Comparison of ENCODE assay signal across 9 mouse cellular contexts in the genomic region with DNA sequence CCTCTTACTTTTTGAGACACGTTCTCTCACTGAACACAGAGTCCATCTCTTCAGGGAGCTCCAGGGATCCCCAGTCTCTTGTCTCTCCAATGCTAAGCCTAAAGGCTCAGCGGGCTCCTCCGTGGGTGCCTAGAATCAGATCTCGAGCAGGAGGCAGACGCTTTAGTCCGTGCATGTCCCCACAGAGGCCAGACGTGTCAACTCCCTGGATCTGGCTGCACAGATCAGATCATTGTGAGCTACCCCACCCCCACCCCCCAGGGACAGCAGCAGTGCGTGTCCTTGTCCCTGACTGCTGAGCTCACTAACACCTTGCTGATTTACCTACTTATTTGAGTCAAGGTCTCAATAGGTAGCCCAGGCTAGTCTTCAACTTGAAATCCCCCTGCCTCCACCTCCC. TPM values are rescaled to one million over a fixed set of nuclear protein-coding genes. Genes with fewer than 3 reads are reported as not detected.
DNase-seq lines count a peak whose midpoint lies in the region; ATAC-seq and TF ChIP-seq lines count a peak whose summit lies in the region.
"Had no signal": no experiment of that assay in that cellular context is flagged by ENCODE, and none has a peak within 500 bp of the region (broad histone marks: within the 10 kb centered on the region; RNA-seq: fewer than 3 reads in every experiment).

No protein-coding gene starts in this region.

- H3K9ac ChIP-seq in lung, embryonic 14.5 days = no peak overlapping the region

- no peak; the same call in 1 of the 2 replicates for ATAC-seq in lung, embryonic 14.5 days (ENCODE audit: insufficient read depth)
- ATAC-seq in erythroid progenitor cell, adult 5-6 weeks (replicated peaks; ENCODE audit: low FRiP score, poor library complexity, severe bottlenecking) = 0 out of 2 replicates have a peak, but pooled peaks have one; percentile 8

- DNase-seq in gastrocnemius, adult 2 months = no peak
- no peak for DNase-seq in gastrocnemius, postnatal 4 days (ENCODE audit: low spot score in 2 of 2)
- no peak for DNase-seq in lung, embryonic 14.5 days
- no peak for DNase-seq in lung, postnatal 14 days
- DNase-seq in gastrocnemius, postnatal 10 days = no peak
- DNase-seq in cerebellum, adult 11 months = no peak

- intact Hi-C loops in gastrocnemius, adult 2 months (cut with DNase I) = loop anchor here (2.0 kb wide), 1 partner anchor 15 kb away; no protein-coding TSS in a partner anchor

- H3K4me2 ChIP-seq in lung, embryonic 14.5 days = peak overlapping the region; percentile 52

- H3K36me3 ChIP-seq in lung, embryonic 14.5 days (ENCODE audit: insufficient read depth) = no peaks in the 10 kb centered on the region
- no peaks in the 10 kb centered on the region for H3K36me3 ChIP-seq in macrophage (ENCODE audit: inconsistent target)

- no peaks in the 10 kb centered on the region for H3K79me2 ChIP-seq in macrophage (ENCODE audit: inconsistent target)

- H3K4me3 ChIP-seq in gastrocnemius, adult 2 months = peak overlapping the region; percentile 51; the same call in 1 of the 2 replicates
- peak overlapping the region; percentile 15; the same call in 1 of the 2 replicates for H3K4me3 ChIP-seq in lung, embryonic 14.5 days (ENCODE audit: low read depth, low read length)
- H3K4me3 ChIP-seq in macrophage (ENCODE audit: inconsistent target) = no peak overlapping the region

- H3K4me1 ChIP-seq in lung, embryonic 14.5 days (ENCODE audit: insufficient read depth) = peaks cover 7% of the 10 kb centered on the region

- 32% methylated on average over 8 of the region's 8 CpGs for WGBS in lung, embryonic 14.5 days
- 71% methylated on average over 8 of the region's 8 CpGs for WGBS in macrophage (ENCODE audit: missing documents)

- TF ChIP-seq CTCF in gastrocnemius, adult 2 months (IDR thresholded peaks at IDR 0.05) = no peak
- TF ChIP-seq CTCF in lung, embryonic 14.5 days (IDR thresholded peaks at IDR 0.05; ENCODE audit: low read depth) = no peak

- H3K9me3 ChIP-seq in lung, embryonic 14.5 days (ENCODE audit: low read depth, low read length) = no peaks in the 10 kb centered on the region

- peak overlapping the region; percentile 70 for H3K27ac ChIP-seq in gastrocnemius, adult 2 months
- peak overlapping the region; percentile 82 for H3K27ac ChIP-seq in lung, embryonic 14.5 days (ENCODE audit: low read depth)
- H3K27ac ChIP-seq in macrophage = peak overlapping the region; percentile 86

- no peaks in the 10 kb centered on the region for H3K27me3 ChIP-seq in lung, embryonic 14.5 days (ENCODE audit: insufficient read depth, low read length)

RNA-seq across cellular contexts. Expression of a gene that starts 16.7 kb away (rescaled TPM):
- total RNA-seq in gastrocnemius, adult 2 months (2021) = 1 to 10 TPM; 5.9 to 8.8 TPM
- total RNA-seq in gastrocnemius, postnatal 4 days (2021) = 10 to 100 TPM; 43.3 to 44.1 TPM
- 54.9 and 62.8 TPM in 2 replicates for polyA plus RNA-seq in lung, embryonic 14.5 days (2014; fragmentation: Nextera tagmentation; extraction: Ambion mirVana)
- 22.6 and 25.6 TPM in 2 replicates for total RNA-seq in erythroid progenitor cell, adult 5-6 weeks (2015; ENCODE audit: low replicate concordance)
- total RNA-seq in erythroid progenitor cell, adult 5-6 weeks (2017; ENCODE audit: low replicate concordance) = 22.3 and 26.0 TPM in 2 replicates
- 10 to 100 TPM in 25 of 26 experiments, 1 to 10 TPM in 1; 9.0 to 90.2 (median 42.2) TPM for total RNA-seq in macrophage (2018; cell fraction: chromatin; rRNA removed)
- total RNA-seq in macrophage (2018; cell fraction: cytosol; rRNA removed) = 10 to 100 TPM; 37.0 to 99.7 (median 56.5) TPM
- 100 to 1,000 TPM in 1 of 26 experiments, 10 to 100 TPM in 25; 18.0 to 116 (median 59.2) TPM for total RNA-seq in macrophage (2018; cell fraction: nucleus; rRNA removed)
- polyA plus RNA-seq in macrophage (2018) = 30.1 to 67.9 TPM (median 53.6 TPM) in 3 replicates
- 10 to 100 TPM; 23.4 to 30.2 TPM for total RNA-seq in gastrocnemius, postnatal 10 days (2021)

RNA-seq across cellular contexts. Expression of a gene that starts 17.8 kb away (rescaled TPM):
- 10 to 100 TPM; 50.9 to 66.3 TPM for total RNA-seq in gastrocnemius, adult 2 months (2021)
- 10 to 100 TPM; 53.6 to 54.6 TPM for total RNA-seq in gastrocnemius, postnatal 4 days (2021)
- 13.5 and 16.1 TPM in 2 replicates for polyA plus RNA-seq in lung, embryonic 14.5 days (2014; fragmentation: Nextera tagmentation; extraction: Ambion mirVana)
- not detected in 2 replicates for total RNA-seq in erythroid progenitor cell, adult 5-6 weeks (2015; ENCODE audit: low replicate concordance)
- total RNA-seq in erythroid progenitor cell, adult 5-6 weeks (2017; ENCODE audit: low replicate concordance) = 0.64 and 1.4 TPM in 2 replicates
- 100 to 1,000 TPM in 3 of 26 experiments, 10 to 100 TPM in 21, 1 to 10 TPM in 2; 6.0 to 133 (median 72.2) TPM for total RNA-seq in macrophage (2018; cell fraction: chromatin; rRNA removed)
- total RNA-seq in macrophage (2018; cell fraction: cytosol; rRNA removed) = 10 to 100 TPM in 25 of 26 experiments, 1 to 10 TPM in 1; 4.3 to 41.6 (median 21.9) TPM
- total RNA-seq in macrophage (2018; cell fraction: nucleus; rRNA removed) = 10 to 100 TPM; 10.1 to 87.5 (median 42.4) TPM
- 11.9 to 27.5 TPM (median 26.0 TPM) in 3 replicates for polyA plus RNA-seq in macrophage (2018)
- total RNA-seq in gastrocnemius, postnatal 10 days (2021) = 10 to 100 TPM; 50.3 to 53.7 TPM

RNA-seq across cellular contexts. Expression of a gene that starts 58.8 kb away (rescaled TPM):
- not detected for total RNA-seq in gastrocnemius, adult 2 months (2021)
- under 1 TPM in 1 of 2 experiments, not detected in 1; 0.10 TPM for total RNA-seq in gastrocnemius, postnatal 4 days (2021)
- polyA plus RNA-seq in lung, embryonic 14.5 days (2014; fragmentation: Nextera tagmentation; extraction: Ambion mirVana) = not detected in 2 replicates
- total RNA-seq in erythroid progenitor cell, adult 5-6 weeks (2015; ENCODE audit: low replicate concordance) = not detected in 2 replicates
- total RNA-seq in erythroid progenitor cell, adult 5-6 weeks (2017; ENCODE audit: low replicate concordance) = not detected in 2 replicates
- total RNA-seq in macrophage (2018; cell fraction: chromatin; rRNA removed) = not detected
- total RNA-seq in macrophage (2018; cell fraction: cytosol; rRNA removed) = not detected
- total RNA-seq in macrophage (2018; cell fraction: nucleus; rRNA removed) = not detected
- polyA plus RNA-seq in macrophage (2018) = not detected in 3 replicates
- not detected for total RNA-seq in gastrocnemius, postnatal 10 days (2021)
- total RNA-seq: gastrocnemius, adult 18-20 months had no signal

Comparison
In these comparisons a context has a peak if more than half of its experiments do, and no peak if none do; other contexts are left out.
1. RNA of a gene that starts 17.8 kb away (total RNA-seq): 50.9 to 66.3 TPM in gastrocnemius, adult 2 months, 53.6 to 54.6 TPM in gastrocnemius, postnatal 4 days and 50.3 to 53.7 TPM in gastrocnemius, postnatal 10 days; 0.64 to 1.4 TPM in erythroid progenitor cell, adult 5-6 weeks; every median in the first group is over 10 times any median in the second.
2. Peak in every context shown above with its lines, with median percentiles within 50 percentile points of each other: H3K27ac ChIP-seq.